Mouse (Mus musculus): ENCODE data around the gene Tox3.

DNA sequence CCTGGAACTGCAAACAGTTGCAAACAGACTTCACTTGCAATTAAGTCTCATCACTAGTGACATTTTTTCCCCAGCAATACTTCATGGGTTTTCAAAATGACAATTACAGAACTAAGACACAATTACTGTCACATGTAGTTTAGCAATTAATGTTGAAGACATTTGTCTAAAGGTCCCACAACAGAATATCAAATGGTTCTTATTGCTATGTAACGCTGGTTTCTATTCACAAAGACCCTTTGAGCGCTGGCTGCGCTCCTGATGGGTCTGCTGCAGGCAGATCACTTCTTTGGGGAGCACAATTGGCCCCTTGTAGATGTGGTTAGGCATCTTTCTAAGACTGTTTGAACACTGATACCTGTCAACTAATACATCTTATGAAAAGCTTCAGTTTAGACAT is 102.3 kb downstream of the Tox3 start:
- no peak for TF ChIP-seq CTCF (IDR thresholded peaks at IDR 0.05; ENCODE audit: low read depth, low read length)
- no peak for TF ChIP-seq EP300 (IDR thresholded peaks at IDR 0.05; ENCODE audit: insufficient read depth, low read depth, low read length)

Data from ES-Bruce4 (cell line).